Mouse (Mus musculus) megakaryocyte, embryonic 14.5 days (primary cell): ENCODE results near the gene Dgki. TPM values are rescaled to one million over a fixed set of nuclear protein-coding genes. Genes with fewer than 3 reads are reported as not detected.

ENCODE experiments used
- H3K27me3 ChIP-seq: replicated peaks from 2 replicates; pipeline ENCODE3; 2012; ENCODE audit warnings: inconsistent platforms
- H3K36me3 ChIP-seq: replicated peaks from 2 replicates; pipeline ENCODE3; 2012; ENCODE audit warnings: low read length, inconsistent platforms, mixed read lengths
- H3K4me1 ChIP-seq: 2 replicates; pipeline ENCODE4 v1.6.1; 2012; ENCODE audit warnings: inconsistent platforms
- H3K4me3 ChIP-seq: replicated peaks from 2 replicates; pipeline ENCODE3; 2012; ENCODE audit warnings: moderate library complexity, mild to moderate bottlenecking, inconsistent platforms
- H3K9me3 ChIP-seq: 2 replicates; pipeline ENCODE4 v1.6.1; 2012; ENCODE audit warnings: inconsistent platforms
- FLI1 ChIP-seq: IDR thresholded peaks from 2 replicates; pipeline ENCODE4 v1.6.1; 2012; ENCODE audit warnings: low read length, inconsistent platforms, mixed read lengths
- GATA1 ChIP-seq: IDR thresholded peaks from 3 replicates; pipeline ENCODE4 v1.6.1; 2012; ENCODE audit warnings: mixed read lengths, low read length, inconsistent platforms, borderline replicate concordance
- polyA plus RNA-seq: library from polyadenylated mRNA; stranded (reverse); fragments of >175 nt; gene quantifications from 2 replicates; pipeline ENCODE4 v1.2.3, GENCODE M21; 2012; ENCODE audit warnings: low replicate concordance; ENCODE audit not compliant: insufficient read depth

The Dgki gene
- polyA plus RNA-seq, 1 experiment: 0.02 TPM

GRCm38 (mm10) chr6:37097356-37098155 lies 202.4 kb downstream of the Dgki start:
- no peaks in the 10 kb centered on the region for H3K9me3 ChIP-seq
- peaks cover 9% of the 10 kb centered on the region for H3K27me3 ChIP-seq
- peak overlapping the region; percentile 53 for H3K4me3 ChIP-seq
- H3K4me1 ChIP-seq: peaks cover 19% of the 10 kb centered on the region
- TF ChIP-seq FLI1 (no peak), GATA1 (no peak)
- no peaks in the 10 kb centered on the region for H3K36me3 ChIP-seq

GRCm38 (mm10) chr6:37096840-37097305 lies 203.1 kb downstream of the Dgki start:
- H3K36me3 ChIP-seq: no peaks in the 10 kb centered on the region
- TF ChIP-seq GATA1 (no peak), FLI1 (no peak)
- no peaks in the 10 kb centered on the region for H3K9me3 ChIP-seq
- H3K4me1 ChIP-seq: peaks cover 19% of the 10 kb centered on the region
- no peak overlapping the region for H3K4me3 ChIP-seq
- peaks cover 9% of the 10 kb centered on the region for H3K27me3 ChIP-seq

GRCm38 (mm10) chr6:37089148-37090111 lies 210.6 kb downstream of the Dgki start:
- TF ChIP-seq FLI1 (no peak), GATA1 (no peak)
- Histone ChIP-seq H3K27me3 (no peaks in the 10 kb centered on the region), H3K4me1 (peaks cover 5% of the 10 kb centered on the region), H3K4me3 (no peak overlapping the region), H3K36me3 (no peaks in the 10 kb centered on the region), H3K9me3 (no peaks in the 10 kb centered on the region)

- no peaks in the 10 kb centered on the region for H3K9me3 ChIP-seq
- H3K4me1 ChIP-seq: peaks cover 18% of the 10 kb centered on the region
- H3K4me3 ChIP-seq: no peak overlapping the region
- H3K36me3 ChIP-seq: no peaks in the 10 kb centered on the region
- peaks cover 8% of the 10 kb centered on the region for H3K27me3 ChIP-seq
- no peak for TF ChIP-seq FLI1
- no peak for TF ChIP-seq GATA1
Measured at GRCm38 (mm10) chr6:37082990-37083389, 217.0 kb downstream of the Dgki start.

GRCm38 (mm10) chr6:37072401-37073016 lies 227.5 kb downstream of the Dgki start:
- Histone ChIP-seq H3K36me3 (no peaks in the 10 kb centered on the region), H3K4me1 (peaks cover 20% of the 10 kb centered on the region), H3K4me3 (no peak overlapping the region), H3K9me3 (no peaks in the 10 kb centered on the region), H3K27me3 (no peaks in the 10 kb centered on the region)
- TF ChIP-seq FLI1 (no peak), GATA1 (no peak)

- H3K27me3 ChIP-seq: no peaks in the 10 kb centered on the region
- no peaks in the 10 kb centered on the region for H3K9me3 ChIP-seq
Measured at GRCm38 (mm10) chr6:37069836-37070600, 230.0 kb downstream of the Dgki start.

GRCm38 (mm10) chr6:37068737-37069136 lies 231.2 kb downstream of the Dgki start:
- H3K9me3 ChIP-seq: no peaks in the 10 kb centered on the region
- H3K4me1 ChIP-seq: peaks cover 43% of the 10 kb centered on the region
- no peaks in the 10 kb centered on the region for H3K36me3 ChIP-seq
- TF ChIP-seq GATA1: no peak
- no peak for TF ChIP-seq FLI1
- H3K27me3 ChIP-seq: no peaks in the 10 kb centered on the region
- no peak overlapping the region for H3K4me3 ChIP-seq

More at GRCm38 (mm10) chr6:37069836-37070600, 230.0 kb downstream of the Dgki start:
- Histone ChIP-seq H3K4me1 (peaks cover 30% of the 10 kb centered on the region), H3K36me3 (no peaks in the 10 kb centered on the region), H3K4me3 (no peak overlapping the region)
- TF ChIP-seq FLI1: no peak
- no peak for TF ChIP-seq GATA1

GRCm38 (mm10) chr6:37067357-37067756 lies 232.6 kb downstream of the Dgki start:
- TF ChIP-seq GATA1 (no peak), FLI1 (no peak)
- Histone ChIP-seq H3K27me3 (no peaks in the 10 kb centered on the region), H3K4me3 (no peak overlapping the region), H3K36me3 (no peaks in the 10 kb centered on the region), H3K4me1 (peaks cover 56% of the 10 kb centered on the region), H3K9me3 (no peaks in the 10 kb centered on the region)
